Mouse (Mus musculus): ENCODE data around the gene Fbxw25. TPM values are rescaled to one million over a fixed set of nuclear protein-coding genes. Genes with fewer than 3 reads are reported as not detected.
"Not testable (repeated sequence)": the region's sequence is repeated elsewhere in the genome, so short reads cannot be mapped to it uniquely, and the experiment has no call there.

The Fbxw25 gene
- not detected in 2 replicates for polyA plus RNA-seq (2015; fragmentation: Nextera tagmentation; extraction: Ambion mirVana)

GRCm38 (mm10) chr9:109664552-109664951, at the start of gene Fbxw25:
Fbxw25 (minus strand) TSS chr9:109664652.
- not testable (repeated sequence) for H3K9me3 ChIP-seq (replicated peaks); H3K9ac ChIP-seq; ATAC-seq (ENCODE audit: insufficient read depth); H3K4me1 ChIP-seq (replicated peaks); H3K27ac ChIP-seq (replicated peaks); H3K4me3 ChIP-seq (replicated peaks); H3K4me2 ChIP-seq; H3K36me3 ChIP-seq (replicated peaks); H3K27me3 ChIP-seq
- WGBS (ENCODE audit: insufficient replicate concordance) = 37% methylated on average over 2 of the region's 2 CpGs

- H3K36me3 ChIP-seq (replicated peaks); H3K9ac ChIP-seq; H3K27ac ChIP-seq (replicated peaks); H3K4me3 ChIP-seq (replicated peaks); ATAC-seq (ENCODE audit: insufficient read depth); H3K9me3 ChIP-seq (replicated peaks); H3K27me3 ChIP-seq; H3K4me1 ChIP-seq (replicated peaks); H3K4me2 ChIP-seq: not testable (repeated sequence)
- WGBS (ENCODE audit: insufficient replicate concordance) = 54% methylated on average over 4 of the region's 4 CpGs
Observed at GRCm38 (mm10) chr9:109702600-109702999, 38.1 kb upstream of the Fbxw25 start, which contains the start of gene Fbxw18. Fbxw18 (minus strand) TSS chr9:109702700.

GRCm38 (mm10) chr9:109685299-109685698, 20.8 kb upstream of the Fbxw25 start:
- no peaks in the 10 kb centered on the region for H3K9me3 ChIP-seq (replicated peaks)
- H3K9ac ChIP-seq = no peak overlapping the region
- H3K27ac ChIP-seq (replicated peaks) = no peak overlapping the region
- H3K4me3 ChIP-seq (replicated peaks) = no peak overlapping the region
- no peak overlapping the region for H3K4me2 ChIP-seq
- H3K36me3 ChIP-seq (replicated peaks) = no peaks in the 10 kb centered on the region
- H3K27me3 ChIP-seq = no peaks in the 10 kb centered on the region
- H3K4me1 ChIP-seq (replicated peaks) = no peaks in the 10 kb centered on the region
- ATAC-seq (ENCODE audit: insufficient read depth) = no peak
- WGBS (ENCODE audit: insufficient replicate concordance) = 5% methylated on average over 1 of the region's 1 CpGs

- not testable (repeated sequence) for ATAC-seq (ENCODE audit: insufficient read depth); H3K27ac ChIP-seq (replicated peaks); H3K27me3 ChIP-seq; H3K4me3 ChIP-seq (replicated peaks); H3K9me3 ChIP-seq (replicated peaks); H3K4me2 ChIP-seq; H3K9ac ChIP-seq; H3K36me3 ChIP-seq (replicated peaks); H3K4me1 ChIP-seq (replicated peaks)
- WGBS (ENCODE audit: insufficient replicate concordance) = 48% methylated on average over 2 of the region's 2 CpGs
Observed at GRCm38 (mm10) chr9:109625957-109626356, 38.5 kb downstream of the Fbxw25 start, which contains the start of gene Fbxw24. Fbxw24 (minus strand) TSS chr9:109626057.

GRCm38 (mm10) chr9:109606837-109607236, 57.6 kb downstream of the Fbxw25 start:
- H3K36me3 ChIP-seq (replicated peaks); H3K27me3 ChIP-seq; H3K9ac ChIP-seq; H3K4me1 ChIP-seq (replicated peaks); H3K27ac ChIP-seq (replicated peaks); ATAC-seq (ENCODE audit: insufficient read depth); H3K4me2 ChIP-seq; H3K9me3 ChIP-seq (replicated peaks); H3K4me3 ChIP-seq (replicated peaks): not testable (repeated sequence)
- WGBS (ENCODE audit: insufficient replicate concordance) = 34% methylated on average over 5 of the region's 5 CpGs

GRCm38 (mm10) chr9:109602128-109602527, 62.3 kb downstream of the Fbxw25 start:
- ATAC-seq (ENCODE audit: insufficient read depth); H3K4me3 ChIP-seq (replicated peaks); H3K36me3 ChIP-seq (replicated peaks); H3K9me3 ChIP-seq (replicated peaks); H3K9ac ChIP-seq; H3K27me3 ChIP-seq; H3K27ac ChIP-seq (replicated peaks); H3K4me2 ChIP-seq; H3K4me1 ChIP-seq (replicated peaks): not testable (repeated sequence)
- whole genome bisulfite sequencing (ENCODE audit: insufficient replicate concordance) = 37% methylated on average over 2 of the region's 2 CpGs

GRCm38 (mm10) chr9:109597226-109597625, 67.2 kb downstream of the Fbxw25 start:
- no peak for ATAC-seq (ENCODE audit: insufficient read depth)
- H3K4me1 ChIP-seq (replicated peaks) = no peaks in the 10 kb centered on the region
- H3K9ac ChIP-seq = no peak overlapping the region
- H3K4me3 ChIP-seq (replicated peaks) = no peak overlapping the region
- no peaks in the 10 kb centered on the region for H3K9me3 ChIP-seq (replicated peaks)
- H3K36me3 ChIP-seq (replicated peaks) = no peaks in the 10 kb centered on the region
- no peak overlapping the region for H3K4me2 ChIP-seq
- H3K27ac ChIP-seq (replicated peaks) = no peak overlapping the region
- no peaks in the 10 kb centered on the region for H3K27me3 ChIP-seq

Other genes starting within 250 kb of the Fbxw25 start
- not detected in 2 replicates for gene Fbxw16, start 215.5 kb downstream of the Fbxw25 start, polyA plus RNA-seq (2015; fragmentation: Nextera tagmentation; extraction: Ambion mirVana)
- gene Fbxw19, start 168.8 kb downstream of the Fbxw25 start, polyA plus RNA-seq (2015; fragmentation: Nextera tagmentation; extraction: Ambion mirVana) = not detected in 2 replicates
- 0.09 TPM in 1 of 2 replicates, not detected in the other for gene Fbxw15, start 96.4 kb downstream of the Fbxw25 start, polyA plus RNA-seq (2015; fragmentation: Nextera tagmentation; extraction: Ambion mirVana)
- not detected in 2 replicates for gene Fbxw24, start 38.6 kb downstream of the Fbxw25 start, polyA plus RNA-seq (2015; fragmentation: Nextera tagmentation; extraction: Ambion mirVana)
- not detected in 2 replicates for gene Fbxw18, start 38.0 kb upstream of the Fbxw25 start, polyA plus RNA-seq (2015; fragmentation: Nextera tagmentation; extraction: Ambion mirVana)
- gene Fbxw26, start 81.4 kb upstream of the Fbxw25 start, polyA plus RNA-seq (2015; fragmentation: Nextera tagmentation; extraction: Ambion mirVana) = not detected in 2 replicates
- gene Fbxw27, start 126.0 kb upstream of the Fbxw25 start, polyA plus RNA-seq (2015; fragmentation: Nextera tagmentation; extraction: Ambion mirVana) = not detected in 2 replicates
- gene Spink8, start 147.6 kb upstream of the Fbxw25 start, polyA plus RNA-seq (2015; fragmentation: Nextera tagmentation; extraction: Ambion mirVana) = not detected in 2 replicates
- gene Nme6, start 168.1 kb upstream of the Fbxw25 start, polyA plus RNA-seq (2015; fragmentation: Nextera tagmentation; extraction: Ambion mirVana) = 51.1 and 55.1 TPM in 2 replicates
- 281 and 299 TPM in 2 replicates for gene Camp, start 185.0 kb upstream of the Fbxw25 start, polyA plus RNA-seq (2015; fragmentation: Nextera tagmentation; extraction: Ambion mirVana)
- gene Cdc25a, start 210.9 kb upstream of the Fbxw25 start, polyA plus RNA-seq (2015; fragmentation: Nextera tagmentation; extraction: Ambion mirVana) = 12.7 and 13.3 TPM in 2 replicates

Data from liver, embryonic 15.5 days (tissue).